Mouse (Mus musculus) colon, adult 2 months (tissue): ENCODE data around the gene Olfr553. TPM values are rescaled to one million over a fixed set of nuclear protein-coding genes. Genes with fewer than 3 reads are reported as not detected.

Source experiments
- polyA plus RNA-seq: library from polyadenylated mRNA; depleted of rRNA; stranded (reverse); fragments of >200 nt; gene quantifications from 2 replicates; pipeline ENCODE4 v1.2.3, GENCODE M21; 2012; rRNA removed

Gene Olfr553
- not detected in 2 replicates for polyA plus RNA-seq

DNA sequence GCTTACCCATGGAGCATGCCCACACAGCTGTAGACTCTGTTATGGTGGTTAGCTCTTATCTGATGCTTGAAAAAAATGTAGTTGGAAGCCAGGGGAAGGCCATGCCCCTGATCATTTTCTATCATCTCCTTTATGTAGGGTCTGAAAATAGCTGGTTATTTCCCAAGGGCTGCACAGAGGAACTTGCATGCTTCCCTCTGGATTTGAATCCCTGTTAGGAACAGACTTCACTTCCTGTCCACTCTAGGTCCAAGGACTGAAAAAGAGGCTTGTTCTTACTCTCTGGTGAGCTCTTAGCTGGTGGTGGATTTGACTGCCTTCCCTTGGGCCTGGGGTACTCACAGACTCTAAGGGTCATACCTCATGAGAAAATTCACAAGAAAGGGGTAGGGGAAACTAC is at the start of gene Olfr553:
Gene Olfr553 (minus strand): TSS at position 101 of the 400 bp plus-strand sequence.

GRCm38 (mm10) chr7:102664599-102664998 is 46.6 kb upstream of the Olfr553 start, which contains the start of gene Olfr556:
TSS of gene Olfr556 (plus strand) at chr7:102664899.

DNA sequence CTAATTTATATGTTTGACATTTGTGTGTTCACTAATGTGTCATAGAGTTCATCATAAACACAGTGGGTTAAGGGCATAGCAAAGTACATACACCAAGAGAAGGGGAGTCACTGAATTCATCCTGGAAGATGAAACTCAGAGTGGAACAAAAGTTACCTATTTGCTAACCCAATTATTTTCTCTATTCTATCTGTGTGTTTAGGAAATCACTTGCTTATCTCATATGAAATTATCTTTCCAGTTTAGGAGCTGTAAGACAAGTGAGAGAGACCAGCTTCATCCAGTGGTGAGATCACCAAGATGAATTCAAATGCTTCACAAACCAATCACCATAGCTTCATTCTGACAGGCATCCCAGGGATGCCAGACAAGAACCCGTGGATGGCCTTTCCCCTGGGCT is 40.5 kb upstream of the Olfr553 start, which contains the start of gene Olfr555:
Gene Olfr555 (plus strand): TSS at position 301 of the 400 bp plus-strand sequence.

DNA sequence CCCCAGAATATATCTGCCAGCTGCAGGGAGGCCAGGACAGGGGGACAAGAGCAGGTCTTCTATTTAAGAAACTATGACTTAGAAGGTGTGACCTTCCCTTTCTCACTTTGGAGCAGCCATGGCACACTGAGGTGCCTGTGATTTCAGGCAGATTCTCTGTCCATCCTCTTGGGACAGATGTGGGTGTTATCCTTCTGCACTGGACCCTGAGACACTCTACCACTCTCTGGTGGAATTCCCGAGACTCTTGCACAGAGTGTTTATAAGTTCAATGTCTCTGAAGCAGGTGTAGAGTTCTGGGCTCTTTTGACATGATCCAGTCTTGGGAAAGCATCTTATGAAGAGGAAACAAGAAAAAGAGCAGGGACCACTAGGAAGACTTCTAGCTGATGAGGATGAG is 20.1 kb upstream of the Olfr553 start, which contains the start of gene Olfr554:
Gene Olfr554 (plus strand): TSS at position 301 of the 400 bp plus-strand sequence.

DNA sequence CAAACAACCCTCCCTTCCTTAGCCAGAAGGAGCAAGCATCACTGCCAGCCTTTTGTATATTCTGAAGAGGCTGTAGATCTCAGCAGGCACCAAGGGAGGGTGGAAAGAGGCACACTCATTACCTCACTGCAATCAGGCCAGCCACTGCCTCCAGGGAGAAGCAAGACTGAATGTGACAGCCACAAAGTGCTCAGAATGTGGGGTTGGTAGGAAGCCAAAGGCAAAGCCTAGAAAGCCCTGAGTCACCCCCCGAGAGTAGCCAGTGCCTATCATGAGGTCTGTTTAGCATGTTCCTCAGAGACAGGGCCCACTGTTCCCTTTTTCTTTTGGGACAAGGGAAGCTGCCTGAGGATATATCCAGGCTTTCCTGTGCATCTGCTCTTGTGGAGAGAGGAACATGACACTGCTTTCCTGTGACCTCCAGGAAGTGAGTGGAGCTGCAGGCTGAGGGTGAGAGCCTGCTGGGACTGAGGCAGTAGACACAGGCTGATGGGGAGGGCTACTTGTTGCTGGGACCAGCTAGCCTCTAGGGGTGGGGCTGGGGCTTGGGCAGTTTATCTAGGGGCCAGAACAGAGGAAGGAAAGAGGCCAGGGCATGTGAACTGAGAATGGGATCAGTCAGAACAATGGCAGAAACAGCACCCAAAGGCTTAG is 20.5 kb downstream of the Olfr553 start, which contains the start of gene Olfr552:
Gene Olfr552 (plus strand): TSS at position 393 of the 654 bp plus-strand sequence.

DNA sequence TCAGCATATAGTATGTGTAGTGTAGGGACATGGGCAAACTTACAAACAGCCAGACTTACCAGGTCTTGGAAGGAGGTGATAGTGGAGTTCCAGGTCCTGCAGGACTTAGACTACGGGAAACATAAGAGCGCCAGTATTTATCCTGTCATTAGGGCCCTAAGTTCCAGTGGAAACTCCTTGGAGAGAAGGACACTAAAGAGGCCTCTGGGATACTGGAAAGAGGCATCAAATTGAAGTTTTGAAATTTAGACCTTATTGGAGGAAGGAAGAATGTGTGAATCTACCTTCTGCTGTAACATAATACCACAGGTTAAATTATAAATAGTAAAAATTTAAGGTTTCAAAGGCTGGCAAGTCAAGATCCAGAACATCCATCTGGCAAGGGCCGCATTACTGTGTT is 26.2 kb downstream of the Olfr553 start, which contains the start of gene Olfr551:
Gene Olfr551 (minus strand): TSS at position 101 of the 400 bp plus-strand sequence.

DNA sequence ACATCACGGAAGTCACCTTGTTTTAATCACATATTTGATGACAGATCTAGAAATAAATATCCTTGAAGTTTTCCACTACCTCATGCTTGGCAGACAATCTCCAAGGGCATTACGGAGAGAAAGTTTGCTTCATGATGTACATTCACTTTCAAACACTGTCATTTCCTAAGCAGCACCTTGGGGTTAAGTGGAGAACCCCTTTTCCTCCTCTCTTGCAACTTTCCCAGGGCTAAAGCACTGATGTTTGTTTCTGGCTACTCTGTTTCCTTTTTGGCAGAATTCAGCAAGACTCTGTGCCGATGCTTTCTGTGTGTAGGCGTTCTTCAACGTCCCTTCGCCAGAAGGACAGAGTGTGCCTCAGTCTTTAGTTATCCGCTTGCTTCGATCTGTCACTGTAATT is 46.9 kb downstream of the Olfr553 start, which contains the start of gene Olfr550:
Gene Olfr550 (plus strand): TSS at position 301 of the 400 bp plus-strand sequence.

GRCm38 (mm10) chr7:102564999-102565997 is 52.7 kb downstream of the Olfr553 start, which contains the start of gene Trim21:
TSS of gene Trim21 (minus strand) at chr7:102565486.

Other genes with a start within 250 kb of the Olfr553 start
- gene Rrm1, start 176.5 kb downstream of the Olfr553 start, polyA plus RNA-seq: 6.2 and 7.1 TPM in 2 replicates
- gene Olfr543, start 136.5 kb downstream of the Olfr553 start, polyA plus RNA-seq: not detected in 2 replicates
- not detected in 2 replicates for gene Olfr544, start 129.9 kb downstream of the Olfr553 start, polyA plus RNA-seq
- not detected in 2 replicates for gene Olfr545, start 118.6 kb downstream of the Olfr553 start, polyA plus RNA-seq
- not detected in 2 replicates for gene Olfr547, start 83.5 kb downstream of the Olfr553 start, polyA plus RNA-seq
- not detected in 2 replicates for gene Olfr548-ps1, start 77.3 kb downstream of the Olfr553 start, polyA plus RNA-seq
- not detected in 2 replicates for gene Olfr549, start 68.3 kb downstream of the Olfr553 start, polyA plus RNA-seq
- gene Trim21, start 52.7 kb downstream of the Olfr553 start, polyA plus RNA-seq: 3.3 and 3.5 TPM in 2 replicates
- 0.32 TPM in 1 of 2 replicates, not detected in the other for gene Olfr550, start 46.8 kb downstream of the Olfr553 start, polyA plus RNA-seq
- not detected in 2 replicates for gene Olfr551, start 26.3 kb downstream of the Olfr553 start, polyA plus RNA-seq
- not detected in 2 replicates for gene Olfr552, start 20.4 kb downstream of the Olfr553 start, polyA plus RNA-seq
- gene Olfr554, start 20.2 kb upstream of the Olfr553 start, polyA plus RNA-seq: not detected in 2 replicates
- gene Olfr555, start 40.6 kb upstream of the Olfr553 start, polyA plus RNA-seq: not detected in 2 replicates
- gene Olfr556, start 46.7 kb upstream of the Olfr553 start, polyA plus RNA-seq: not detected in 2 replicates
- 10.8 and 13.9 TPM in 2 replicates for gene Trim68, start 69.1 kb upstream of the Olfr553 start, polyA plus RNA-seq
- not detected in 2 replicates for gene Olfr557, start 77.7 kb upstream of the Olfr553 start, polyA plus RNA-seq
- 0.90 and 1.6 TPM in 2 replicates for gene Olfr558, start 84.0 kb upstream of the Olfr553 start, polyA plus RNA-seq
- gene Olfr33, start 100.9 kb upstream of the Olfr553 start, polyA plus RNA-seq: 0.12 and 0.20 TPM in 2 replicates
- not detected in 2 replicates for gene Olfr559, start 109.3 kb upstream of the Olfr553 start, polyA plus RNA-seq
- gene Olfr560, start 141.1 kb upstream of the Olfr553 start, polyA plus RNA-seq: 0.14 and 0.16 TPM in 2 replicates
- gene Olfr78, start 141.3 kb upstream of the Olfr553 start, polyA plus RNA-seq: 7.7 and 9.7 TPM in 2 replicates
- not detected in 2 replicates for gene Olfr561, start 153.0 kb upstream of the Olfr553 start, polyA plus RNA-seq
- not detected in 2 replicates for gene Olfr564, start 185.3 kb upstream of the Olfr553 start, polyA plus RNA-seq
- not detected in 2 replicates for gene Olfr566, start 240.5 kb upstream of the Olfr553 start, polyA plus RNA-seq